Mouse (Mus musculus) layer of hippocampus, postnatal 25 days (tissue): Measurements from ENCODE around the gene Btbd2. TPM values are rescaled to one million over a fixed set of nuclear protein-coding genes. Genes with fewer than 3 reads are reported as not detected.
A peak's percentile ranks its signal among the peaks of the same experiment; 100 is the strongest.

ENCODE experiments used
- DNase-seq, 2 experiments: peaks; one replicate each; pipeline ENCODE4 v3.0.0; 2022; ENCODE audit warnings: mixed read lengths in 2 of 2, low spot score in 1 of 2; ENCODE audit errors: extremely low spot score in 1 of 2
- total RNA-seq, 2 experiments: library from RNA; stranded (reverse); gene quantifications; 2 replicates each; pipeline ENCODE4 v1.2.3; 2021

Gene Btbd2
- total RNA-seq, 2 experiments from 2014 or later: 103 to 107 TPM

- DNase-seq: no peak
Observed at GRCm38 (mm10) chr10:80692249-80693165, 35.6 kb upstream of the Btbd2 start.

GRCm38 (mm10) chr10:80687850-80688249, 31.0 kb upstream of the Btbd2 start:
- DNase-seq: peak in 1 of 2 experiments; percentile 51

GRCm38 (mm10) chr10:80686617-80687016, 29.7 kb upstream of the Btbd2 start:
- DNase-seq: no peak

- DNase-seq: no peak
Observed at GRCm38 (mm10) chr10:80684984-80685383, 28.1 kb upstream of the Btbd2 start.

- DNase-seq: peak in 1 of 2 experiments; percentile 53
Observed at GRCm38 (mm10) chr10:80684214-80684613, 27.3 kb upstream of the Btbd2 start.

- DNase-seq: no peak
Observed at GRCm38 (mm10) chr10:80683647-80684046, 26.8 kb upstream of the Btbd2 start.

- no peak for DNase-seq
Observed at GRCm38 (mm10) chr10:80682003-80682402, 25.1 kb upstream of the Btbd2 start.

- no peak for DNase-seq
Observed at GRCm38 (mm10) chr10:80680260-80680696, 23.4 kb upstream of the Btbd2 start.

- DNase-seq: no peak
Observed at GRCm38 (mm10) chr10:80679556-80680259, 22.8 kb upstream of the Btbd2 start.

GRCm38 (mm10) chr10:80678601-80679377, 21.9 kb upstream of the Btbd2 start:
- no peak for DNase-seq

GRCm38 (mm10) chr10:80677942-80678436, 21.1 kb upstream of the Btbd2 start, which contains the start of gene Mknk2:
Gene Mknk2 (minus strand): TSS chr10:80678112.
- peak; percentile 53 to 72 for DNase-seq

GRCm38 (mm10) chr10:80677128-80677875, 20.4 kb upstream of the Btbd2 start:
- no peak for DNase-seq

- DNase-seq: peak; percentile 97 to 98
Observed at GRCm38 (mm10) chr10:80676198-80676928, 19.5 kb upstream of the Btbd2 start.

GRCm38 (mm10) chr10:80675405-80676197, 18.7 kb upstream of the Btbd2 start:
- peak in 1 of 2 experiments; percentile 26 for DNase-seq

GRCm38 (mm10) chr10:80674851-80675404, 18.1 kb upstream of the Btbd2 start:
- no peak for DNase-seq

- DNase-seq: no peak
Observed at GRCm38 (mm10) chr10:80674161-80674711, 17.4 kb upstream of the Btbd2 start.

- DNase-seq: no peak
Observed at GRCm38 (mm10) chr10:80673690-80674089, 16.8 kb upstream of the Btbd2 start.
